Mouse (Mus musculus): Measurements from ENCODE around the gene Inpp1. TPM values are rescaled to one million over a fixed set of nuclear protein-coding genes. Genes with fewer than 3 reads are reported as not detected.

The Inpp1 gene
- polyA plus RNA-seq, 1 experiment from 2014 or later = 14.4 TPM

GRCm38 (mm10) chr1:52752706-52753105 lies 64.8 kb downstream of the Inpp1 start:
- ATAC-seq (ENCODE audit: insufficient number of reproducible peaks, insufficient read depth, low FRiP score, low read depth) = 0 out of 2 replicates have a peak, but pooled peaks have one; percentile 59
- no peak overlapping the region for H3K9ac ChIP-seq (ENCODE audit: low read length)
- no peak overlapping the region for H3K4me3 ChIP-seq (ENCODE audit: control insufficient read depth in 1 of 2, insufficient read depth in 1 of 2, low read depth in 1 of 2, low read length in 2 of 2)
- 36% methylated on average over 3 of the region's 3 CpGs for WGBS
- H3K27me3 ChIP-seq (ENCODE audit: control insufficient read depth, insufficient read depth, low read length) = no peaks in the 10 kb centered on the region
- peak overlapping the region; percentile 24; the same call in 1 of the 2 replicates for H3K4me2 ChIP-seq (ENCODE audit: low read length)
- peaks cover 0 to 6% of the 10 kb centered on the region in 2 experiments; a peak in 2 of 4 replicates for H3K4me1 ChIP-seq (ENCODE audit: control insufficient read depth in 2 of 2, insufficient read depth in 2 of 2, low read length in 2 of 2)
- H3K9me3 ChIP-seq (ENCODE audit: control insufficient read depth, low read length) = no peaks in the 10 kb centered on the region
- H3K36me3 ChIP-seq (ENCODE audit: control insufficient read depth, insufficient read depth, low read length) = no peaks in the 10 kb centered on the region
- H3K27ac ChIP-seq (replicated peaks in 1 of 2; ENCODE audit: control insufficient read depth in 1 of 2, insufficient read depth in 1 of 2, low read depth in 2 of 2, low read length in 2 of 2) = no peak overlapping the region; a peak in 1 of 4 replicates

- Histone ChIP-seq H3K9me3 (ENCODE audit: control insufficient read depth, low read length) (no peaks in the 10 kb centered on the region), H3K4me1 (ENCODE audit: control insufficient read depth in 2 of 2, insufficient read depth in 2 of 2, low read length in 2 of 2) (peaks cover 0 to 6% of the 10 kb centered on the region in 2 experiments; a peak in 2 of 4 replicates), H3K36me3 (ENCODE audit: control insufficient read depth, insufficient read depth, low read length) (no peaks in the 10 kb centered on the region), H3K27ac (replicated peaks in 1 of 2; ENCODE audit: control insufficient read depth in 1 of 2, insufficient read depth in 1 of 2, low read depth in 2 of 2, low read length in 2 of 2) (no peak overlapping the region), H3K4me2 (ENCODE audit: low read length) (no peak overlapping the region), H3K9ac (ENCODE audit: low read length) (no peak overlapping the region), H3K4me3 (ENCODE audit: control insufficient read depth in 1 of 2, insufficient read depth in 1 of 2, low read depth in 1 of 2, low read length in 2 of 2) (no peak overlapping the region), H3K27me3 (ENCODE audit: control insufficient read depth, insufficient read depth, low read length) (no peaks in the 10 kb centered on the region)
- no peak for ATAC-seq (ENCODE audit: insufficient number of reproducible peaks, insufficient read depth, low FRiP score, low read depth)
- 78% methylated on average over 1 of the region's 1 CpGs for WGBS
Observed at GRCm38 (mm10) chr1:52751634-52752033, 65.9 kb downstream of the Inpp1 start.

GRCm38 (mm10) chr1:52749978-52750377 lies 67.5 kb downstream of the Inpp1 start:
- no peaks in the 10 kb centered on the region for H3K27me3 ChIP-seq (ENCODE audit: control insufficient read depth, insufficient read depth, low read length)
- no peak overlapping the region for H3K4me2 ChIP-seq (ENCODE audit: low read length)
- 97% methylated on average over 1 of the region's 1 CpGs for WGBS
- H3K36me3 ChIP-seq (ENCODE audit: control insufficient read depth, insufficient read depth, low read length) = no peaks in the 10 kb centered on the region
- ATAC-seq (ENCODE audit: insufficient number of reproducible peaks, insufficient read depth, low FRiP score, low read depth) = no peak
- H3K27ac ChIP-seq (replicated peaks in 1 of 2; ENCODE audit: control insufficient read depth in 1 of 2, insufficient read depth in 1 of 2, low read depth in 2 of 2, low read length in 2 of 2) = no peak overlapping the region
- H3K4me3 ChIP-seq (ENCODE audit: control insufficient read depth in 1 of 2, insufficient read depth in 1 of 2, low read depth in 1 of 2, low read length in 2 of 2) = no peak overlapping the region
- peaks cover 0 to 6% of the 10 kb centered on the region in 2 experiments; a peak in 2 of 4 replicates for H3K4me1 ChIP-seq (ENCODE audit: control insufficient read depth in 2 of 2, insufficient read depth in 2 of 2, low read length in 2 of 2)
- H3K9ac ChIP-seq (ENCODE audit: low read length) = no peak overlapping the region
- H3K9me3 ChIP-seq (ENCODE audit: control insufficient read depth, low read length) = no peaks in the 10 kb centered on the region

DNA sequence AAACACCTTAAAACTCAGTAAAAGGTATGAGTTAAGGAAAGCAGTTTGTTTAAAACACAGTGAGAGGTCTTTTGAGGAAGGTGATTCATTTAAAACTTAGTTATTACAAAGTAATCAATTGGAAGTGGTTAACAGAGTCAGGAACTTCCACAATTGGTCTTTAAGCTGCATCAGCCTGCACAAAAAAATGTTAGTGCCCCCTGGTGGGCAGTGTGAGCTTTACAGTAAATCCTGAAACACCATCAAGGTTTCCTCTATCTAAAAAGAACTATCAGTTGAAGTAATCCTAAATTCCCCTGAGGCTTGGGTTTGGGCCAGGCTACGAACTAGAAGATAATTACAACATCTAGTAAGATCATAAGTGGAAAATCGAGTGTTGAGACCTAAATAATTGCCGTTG lies 69.2 kb downstream of the Inpp1 start:
- Histone ChIP-seq H3K27ac (replicated peaks in 1 of 2; ENCODE audit: control insufficient read depth in 1 of 2, insufficient read depth in 1 of 2, low read depth in 2 of 2, low read length in 2 of 2) (no peak overlapping the region), H3K4me3 (ENCODE audit: control insufficient read depth in 1 of 2, insufficient read depth in 1 of 2, low read depth in 1 of 2, low read length in 2 of 2) (no peak overlapping the region), H3K36me3 (ENCODE audit: control insufficient read depth, insufficient read depth, low read length) (no peaks in the 10 kb centered on the region), H3K9ac (ENCODE audit: low read length) (no peak overlapping the region), H3K4me2 (ENCODE audit: low read length) (no peak overlapping the region), H3K4me1 (ENCODE audit: control insufficient read depth in 2 of 2, insufficient read depth in 2 of 2, low read length in 2 of 2) (peaks cover 0 to 5% of the 10 kb centered on the region in 2 experiments; a peak in 2 of 4 replicates), H3K27me3 (ENCODE audit: control insufficient read depth, insufficient read depth, low read length) (no peaks in the 10 kb centered on the region), H3K9me3 (ENCODE audit: control insufficient read depth, low read length) (no peaks in the 10 kb centered on the region)
- WGBS = 17% methylated on average over 3 of the region's 3 CpGs
- no peak for ATAC-seq (ENCODE audit: insufficient number of reproducible peaks, insufficient read depth, low FRiP score, low read depth)

DNA sequence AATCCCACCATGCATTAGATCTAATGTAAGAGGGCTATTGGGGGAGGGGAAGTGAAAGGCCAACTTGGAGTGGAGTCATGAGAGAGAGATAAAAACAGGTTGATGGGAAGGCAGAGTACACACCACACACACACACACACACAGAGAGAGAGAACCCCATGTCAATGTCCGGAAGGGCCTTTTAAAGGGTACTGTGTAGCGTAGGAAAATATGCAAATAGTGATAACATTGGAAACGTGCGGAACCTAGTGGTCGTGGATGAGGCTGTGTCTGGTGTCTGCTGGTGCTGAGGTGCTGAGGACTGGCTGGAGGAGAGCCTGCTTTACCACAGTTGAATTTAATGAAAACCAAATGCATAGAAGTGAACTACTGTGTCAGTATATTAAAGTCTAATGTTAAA lies 74.9 kb downstream of the Inpp1 start:
- Histone ChIP-seq H3K27me3 (ENCODE audit: control insufficient read depth, insufficient read depth, low read length) (no peaks in the 10 kb centered on the region), H3K4me3 (ENCODE audit: control insufficient read depth in 1 of 2, insufficient read depth in 1 of 2, low read depth in 1 of 2, low read length in 2 of 2) (no peak overlapping the region), H3K36me3 (ENCODE audit: control insufficient read depth, insufficient read depth, low read length) (no peaks in the 10 kb centered on the region), H3K27ac (replicated peaks in 1 of 2; ENCODE audit: control insufficient read depth in 1 of 2, insufficient read depth in 1 of 2, low read depth in 2 of 2, low read length in 2 of 2) (no peak overlapping the region), H3K4me2 (ENCODE audit: low read length) (no peak overlapping the region), H3K9me3 (ENCODE audit: control insufficient read depth, low read length) (no peaks in the 10 kb centered on the region), H3K9ac (ENCODE audit: low read length) (no peak overlapping the region), H3K4me1 (ENCODE audit: control insufficient read depth in 2 of 2, insufficient read depth in 2 of 2, low read length in 2 of 2) (no peaks in the 10 kb centered on the region)
- no peak for ATAC-seq (ENCODE audit: insufficient number of reproducible peaks, insufficient read depth, low FRiP score, low read depth)
- WGBS = 51% methylated on average over 5 of the region's 5 CpGs

Other genes with a start within 250 kb of the Inpp1 start
- 5.6 and 6.3 TPM in 2 replicates for gene Nemp2, start 187.0 kb downstream of the Inpp1 start, polyA plus RNA-seq (2014; fragmentation: Nextera tagmentation; extraction: Ambion mirVana)
- 5.3 and 5.7 TPM in 2 replicates for gene Mfsd6, start 90.2 kb downstream of the Inpp1 start, polyA plus RNA-seq (2014; fragmentation: Nextera tagmentation; extraction: Ambion mirVana)
- gene Hibch, start 27.2 kb upstream of the Inpp1 start, polyA plus RNA-seq (2014; fragmentation: Nextera tagmentation; extraction: Ambion mirVana) = 31.9 and 33.0 TPM in 2 replicates
- gene 1700019D03Rik, start 202.5 kb upstream of the Inpp1 start, polyA plus RNA-seq (2014; fragmentation: Nextera tagmentation; extraction: Ambion mirVana) = 0.13 and 1.1 TPM in 2 replicates
- 3.9 and 4.0 TPM in 2 replicates for gene Mstn, start 244.0 kb upstream of the Inpp1 start, polyA plus RNA-seq (2014; fragmentation: Nextera tagmentation; extraction: Ambion mirVana)